Mouse (Mus musculus): ENCODE results near the gene Mup21. TPM values are rescaled to one million over a fixed set of nuclear protein-coding genes. Genes with fewer than 3 reads are reported as not detected.

Mup21 gene
- polyA plus RNA-seq (2014; fragmentation: Illumina TruSeq; extraction: RNeasy Lipid Tissue Mini Kit (QIAGEN cat#74804); ENCODE audit: low read depth, low replicate concordance): 26.8 TPM

GRCm38 (mm10) chr4:62150811-62151210, at the start of gene Mup21:
Gene Mup21, minus strand, starts transcription at chr4:62150863.

Other genes with a start within 250 kb of the Mup21 start
- gene Mup20, start 96.7 kb downstream of the Mup21 start, polyA plus RNA-seq (2014; fragmentation: Illumina TruSeq; extraction: RNeasy Lipid Tissue Mini Kit (QIAGEN cat#74804); ENCODE audit: low read depth, low replicate concordance): 1,074 TPM
- gene Mup3, start 63.5 kb downstream of the Mup21 start, polyA plus RNA-seq (2014; fragmentation: Illumina TruSeq; extraction: RNeasy Lipid Tissue Mini Kit (QIAGEN cat#74804); ENCODE audit: low read depth, low replicate concordance): 13,939 TPM
- gene Zfp37, start 80.2 kb upstream of the Mup21 start, polyA plus RNA-seq (2014; fragmentation: Illumina TruSeq; extraction: RNeasy Lipid Tissue Mini Kit (QIAGEN cat#74804); ENCODE audit: low read depth, low replicate concordance): 1.0 TPM
- gene Slc31a2, start 111.7 kb upstream of the Mup21 start, polyA plus RNA-seq (2014; fragmentation: Illumina TruSeq; extraction: RNeasy Lipid Tissue Mini Kit (QIAGEN cat#74804); ENCODE audit: low read depth, low replicate concordance): 5.2 TPM
- gene Fkbp15, start 209.7 kb upstream of the Mup21 start, polyA plus RNA-seq (2014; fragmentation: Illumina TruSeq; extraction: RNeasy Lipid Tissue Mini Kit (QIAGEN cat#74804); ENCODE audit: low read depth, low replicate concordance): 9.8 TPM
- 252 TPM for gene Slc31a1, start 209.9 kb upstream of the Mup21 start, polyA plus RNA-seq (2014; fragmentation: Illumina TruSeq; extraction: RNeasy Lipid Tissue Mini Kit (QIAGEN cat#74804); ENCODE audit: low read depth, low replicate concordance)

Measured in liver, adult 10 weeks (tissue).